Mouse (Mus musculus) embryonic facial prominence, embryonic 11.5 days (tissue): ENCODE data around the gene Phgdh. TPM values are rescaled to one million over a fixed set of nuclear protein-coding genes. Genes with fewer than 3 reads are reported as not detected.

Experiments
- ATAC-seq: fragments of 200-750 bp; cut with Nextera tagmentation; replicated peaks from 2 replicates; pipeline ENCODE4 v1.8.0; 2017; ENCODE audit warnings: low read depth; ENCODE audit not compliant: insufficient number of reproducible peaks, low FRiP score, low TSS enrichment
- DNase-seq: peaks from one replicate; pipeline ENCODE4 v3.0.0-alpha.2; 2015; ENCODE audit warnings: low spot score
- H3K27ac ChIP-seq: fragments of 300-500 bp; sonication (generic); replicated peaks from 2 replicates; pipeline ENCODE4 v1.5.1; 2014; ENCODE audit warnings: mild to moderate bottlenecking, low read depth, low read length, control low read depth
- H3K27me3 ChIP-seq: fragments of 300-500 bp; sonication (generic); 2 replicates; pipeline ENCODE4 v1.6.1; 2014; ENCODE audit warnings: mild to moderate bottlenecking, low read length, moderate library complexity, mixed read lengths; ENCODE audit not compliant: control insufficient read depth, insufficient read depth
- H3K36me3 ChIP-seq: fragments of 300-500 bp; sonication (generic); replicated peaks from 2 replicates; pipeline ENCODE4 v1.6.1; 2014; ENCODE audit warnings: low read depth, mild to moderate bottlenecking, low read length, moderate library complexity, mixed read lengths; ENCODE audit not compliant: control insufficient read depth, insufficient read depth
- H3K4me1 ChIP-seq: fragments of 300-500 bp; sonication (generic); 2 replicates; pipeline ENCODE4 v1.6.1; 2014; ENCODE audit warnings: low read length, mixed read lengths; ENCODE audit not compliant: control insufficient read depth, insufficient read depth
- H3K4me2 ChIP-seq: fragments of 300-500 bp; sonication (generic); 2 replicates; pipeline ENCODE4 v1.6.1; 2014; ENCODE audit warnings: low read depth, mild to moderate bottlenecking, control low read depth, low read length, moderate library complexity
- H3K4me3 ChIP-seq: fragments of 300-500 bp; sonication (generic); 2 replicates; pipeline ENCODE4 v1.5.1; 2014; ENCODE audit warnings: low read depth, low read length, control low read depth
- H3K9ac ChIP-seq: fragments of 300-500 bp; sonication (generic); replicated peaks from 2 replicates; pipeline ENCODE4 v1.6.1; 2014; ENCODE audit warnings: mild to moderate bottlenecking, control low read depth, low read length
- H3K9me3 ChIP-seq: fragments of 300-500 bp; sonication (generic); replicated peaks from 2 replicates; pipeline ENCODE4 v1.6.1; 2016; ENCODE audit warnings: mild to moderate bottlenecking, low read length, inconsistent platforms, mixed read lengths; ENCODE audit not compliant: control insufficient read depth
- WGBS: fragments of 180-500 bp; shearing (Covaris S2); extraction: QIAGEN DNeasy Blood & Tissue Kit; methylation state at CpG from one replicate; pipeline ENCODE4 v1.1.7; 2014; 5-methylcytosine and 5-hydroxymethylcytosine counted together
- polyA plus RNA-seq: library from polyadenylated mRNA; unstranded; fragments of >200 nt; fragmentation: Nextera tagmentation; extraction: Ambion mirVana; gene quantifications from 2 replicates; pipeline ENCODE4 v1.2.1, GENCODE M21; 2014

Gene Phgdh
- polyA plus RNA-seq, 1 experiment from 2014 or later = 306 TPM

- H3K4me1 ChIP-seq = no peaks in the 10 kb centered on the region
- no peak within 1 kb of the TSS for H3K27ac ChIP-seq
- ATAC-seq (0 out of 2 replicates have a peak, but pooled peaks have one; percentile 48), DNase-seq (peak; percentile 17)
- H3K36me3 ChIP-seq = no peaks in the 10 kb centered on the region
- no peaks in the 10 kb centered on the region for H3K9me3 ChIP-seq
- no peak within 1 kb of the TSS for H3K4me3 ChIP-seq
- no peaks in the 10 kb centered on the region for H3K27me3 ChIP-seq
- no peak within 1 kb of the TSS for H3K9ac ChIP-seq
- no peak within 1 kb of the TSS for H3K4me2 ChIP-seq
- 67% methylated on average over 14 of the region's 14 CpGs for WGBS
Measured at GRCm38 (mm10) chr3:98280204-98280932, 59.4 kb downstream of the Phgdh start, which contains the start of gene Hmgcs2. Hmgcs2 (plus strand) TSS chr3:98280435.

GRCm38 (mm10) chr3:98279682-98280081 is 60.1 kb downstream of the Phgdh start:
- Histone ChIP-seq H3K36me3 (no peaks in the 10 kb centered on the region), H3K4me1 (no peaks in the 10 kb centered on the region), H3K27me3 (no peaks in the 10 kb centered on the region), H3K27ac (no peak overlapping the region), H3K9me3 (no peaks in the 10 kb centered on the region), H3K4me2 (no peak overlapping the region), H3K9ac (no peak overlapping the region), H3K4me3 (no peak overlapping the region)
- 83% methylated on average over 4 of the region's 4 CpGs for WGBS
- no peak for DNase-seq
- ATAC-seq = no peak

- H3K36me3 ChIP-seq = no peaks in the 10 kb centered on the region
- WGBS = 48% methylated on average over 11 of the region's 11 CpGs
- no peak overlapping the region for H3K4me2 ChIP-seq
- H3K27ac ChIP-seq = peak overlapping the region; percentile 35; the same call in 1 of the 2 replicates
- no peaks in the 10 kb centered on the region for H3K27me3 ChIP-seq
- DNase-seq (peak; percentile 21), ATAC-seq (peak; percentile 62; the same call in 1 of the 2 replicates)
- H3K9ac ChIP-seq = no peak overlapping the region
- H3K4me3 ChIP-seq = no peak overlapping the region
- no peaks in the 10 kb centered on the region for H3K9me3 ChIP-seq
- no peaks in the 10 kb centered on the region for H3K4me1 ChIP-seq
Measured at GRCm38 (mm10) chr3:98273623-98274398, 66.0 kb downstream of the Phgdh start.

GRCm38 (mm10) chr3:98267249-98267651 is 72.5 kb downstream of the Phgdh start:
- H3K4me2 ChIP-seq = no peak overlapping the region
- H3K9me3 ChIP-seq = no peaks in the 10 kb centered on the region
- H3K27ac ChIP-seq = no peak overlapping the region; the same call in 1 of the 2 replicates
- peak; percentile 36 for DNase-seq
- H3K4me3 ChIP-seq = no peak overlapping the region
- ATAC-seq = peak; percentile 54; the same call in 1 of the 2 replicates
- no peaks in the 10 kb centered on the region for H3K36me3 ChIP-seq
- no peaks in the 10 kb centered on the region for H3K27me3 ChIP-seq
- H3K4me1 ChIP-seq = no peaks in the 10 kb centered on the region
- H3K9ac ChIP-seq = no peak overlapping the region
- WGBS = 22% methylated on average over 6 of the region's 6 CpGs

Other genes starting within 250 kb of the Phgdh start
- not detected in 2 replicates for gene Adam30, start 179.4 kb downstream of the Phgdh start, polyA plus RNA-seq
- gene Reg4, start 117.8 kb downstream of the Phgdh start, polyA plus RNA-seq = not detected in 2 replicates
- gene Hmgcs2, start 59.6 kb downstream of the Phgdh start, polyA plus RNA-seq = 1.7 and 2.1 TPM in 2 replicates
- gene Zfp697, start 42.5 kb upstream of the Phgdh start, polyA plus RNA-seq = 9.7 and 9.9 TPM in 2 replicates
- gene Gm4450, start 117.1 kb upstream of the Phgdh start, polyA plus RNA-seq = not detected in 2 replicates
- gene Hsd3b4, start 170.5 kb upstream of the Phgdh start, polyA plus RNA-seq = not detected in 2 replicates
- not detected in 2 replicates for gene Gm10681, start 248.8 kb upstream of the Phgdh start, polyA plus RNA-seq